Mouse (Mus musculus) kidney, embryonic 16.5 days (tissue): ENCODE data around the gene Ppa2. TPM values are rescaled to one million over a fixed set of nuclear protein-coding genes. Genes with fewer than 3 reads are reported as not detected.

ENCODE experiments used
- ATAC-seq: fragments of 200-750 bp; cut with Nextera tagmentation; 2 replicates; pipeline ENCODE4 v1.8.0; 2017; ENCODE audit warnings: moderate TSS enrichment; ENCODE audit not compliant: low FRiP score, low TSS enrichment
- H3K27ac ChIP-seq: fragments of 300-500 bp; sonication (generic); 2 replicates; pipeline ENCODE4 v1.5.1; 2014; ENCODE audit warnings: low read length
- H3K27me3 ChIP-seq: fragments of 300-500 bp; sonication (generic); 2 replicates; pipeline ENCODE4 v1.6.1; 2014; ENCODE audit warnings: low read length, control low read depth, mixed read lengths; ENCODE audit not compliant: insufficient read depth
- H3K36me3 ChIP-seq: fragments of 300-500 bp; sonication (generic); 2 replicates; pipeline ENCODE4 v1.6.1; 2014; ENCODE audit warnings: low read length, control low read depth, mixed read lengths; ENCODE audit not compliant: insufficient read depth
- H3K4me1 ChIP-seq: fragments of 300-500 bp; sonication (generic); 2 replicates; pipeline ENCODE4 v1.6.1; 2014; ENCODE audit warnings: low read length, control low read depth, mixed read lengths; ENCODE audit not compliant: insufficient read depth
- H3K4me2 ChIP-seq: fragments of 300-500 bp; sonication (generic); replicated peaks from 2 replicates; pipeline ENCODE4 v1.6.1; 2014; ENCODE audit warnings: low read depth, low read length
- H3K4me3 ChIP-seq: fragments of 300-500 bp; sonication (generic); 2 replicates; pipeline ENCODE4 v1.5.1; 2014; ENCODE audit warnings: mild to moderate bottlenecking, low read length
- H3K9ac ChIP-seq: fragments of 300-500 bp; sonication (generic); replicated peaks from 2 replicates; pipeline ENCODE4 v1.6.1; 2014; ENCODE audit warnings: low read length
- H3K9me3 ChIP-seq: fragments of 300-500 bp; sonication (generic); 2 replicates; pipeline ENCODE4 v1.6.1; 2016; ENCODE audit warnings: low read length, control low read depth
- WGBS: fragments of 180-500 bp; shearing (Covaris S2); extraction: QIAGEN DNeasy Blood & Tissue Kit; methylation state at CpG from one replicate; pipeline ENCODE4 v1.1.7; 2014; 5-methylcytosine and 5-hydroxymethylcytosine counted together
- polyA plus RNA-seq: library from polyadenylated mRNA; unstranded; fragments of >200 nt; fragmentation: Nextera tagmentation; extraction: Ambion mirVana; gene quantifications from 2 replicates; pipeline ENCODE4 v1.2.1, GENCODE M21; 2015

The Ppa2 gene
- polyA plus RNA-seq: 110 and 114 TPM in 2 replicates

DNA sequence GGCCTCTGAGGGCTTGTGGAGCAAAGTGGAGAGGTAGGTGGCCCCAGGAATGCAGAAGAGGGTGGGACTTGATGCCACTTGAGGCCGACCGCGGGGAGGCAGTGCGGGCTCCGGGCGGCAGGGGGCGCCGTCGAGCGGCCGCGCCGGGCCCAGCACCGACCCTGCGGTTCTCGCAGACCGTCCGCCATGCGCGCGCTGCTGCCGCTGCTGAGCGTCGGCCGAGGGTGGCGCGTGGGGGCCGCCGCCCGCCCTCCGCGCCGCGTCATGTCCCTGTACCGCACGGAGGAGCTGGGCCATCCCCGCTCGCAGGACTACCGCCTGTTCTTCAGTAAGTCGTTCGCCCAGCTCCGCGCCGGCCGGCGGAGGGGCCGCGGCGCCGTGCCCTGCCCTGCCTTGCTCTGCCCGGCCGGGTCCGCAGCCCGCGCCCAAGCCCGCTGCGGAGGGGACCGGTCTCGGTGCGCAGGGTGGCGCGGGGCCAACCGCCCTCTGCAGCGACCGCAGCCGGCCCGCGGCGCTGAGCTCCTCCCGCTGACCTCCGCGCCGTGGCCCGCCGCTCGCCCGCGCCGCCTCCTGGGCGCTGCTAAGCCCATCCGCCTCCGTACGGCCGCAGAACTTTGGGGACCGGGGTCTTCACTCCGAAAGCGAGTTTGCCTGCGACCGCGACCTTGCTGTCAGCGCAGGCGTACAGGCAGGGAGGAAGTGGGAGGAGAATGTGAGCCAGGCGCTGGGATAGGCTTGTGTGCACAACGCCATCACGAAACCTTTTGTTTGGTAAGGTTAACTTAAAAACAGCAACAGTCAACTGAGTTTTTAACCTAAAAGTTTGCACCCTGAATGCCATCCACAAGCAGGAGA is at the start of gene Ppa2:
Gene Ppa2, plus strand, starts transcription at position 157 of the 855 bp plus-strand sequence.
- peak within 1 kb of the TSS; percentile 66 for H3K4me2 ChIP-seq
- under 1% methylated on average over 77 of the region's 95 CpGs for WGBS
- H3K9ac ChIP-seq: peak within 1 kb of the TSS; percentile 96
- peaks cover 4% of the 10 kb centered on the region; the same call in 1 of the 2 replicates for H3K9me3 ChIP-seq
- no peaks in the 10 kb centered on the region for H3K27me3 ChIP-seq
- peak within 1 kb of the TSS; percentile 71 for H3K4me3 ChIP-seq
- peak; percentile 96 for ATAC-seq
- H3K36me3 ChIP-seq: 0 out of 2 replicates have a peak, but pooled peaks cover 3% of the 10 kb centered on the region
- peaks cover 7% of the 10 kb centered on the region; the same call in 1 of the 2 replicates for H3K4me1 ChIP-seq
- H3K27ac ChIP-seq: peak within 1 kb of the TSS; percentile 95

DNA sequence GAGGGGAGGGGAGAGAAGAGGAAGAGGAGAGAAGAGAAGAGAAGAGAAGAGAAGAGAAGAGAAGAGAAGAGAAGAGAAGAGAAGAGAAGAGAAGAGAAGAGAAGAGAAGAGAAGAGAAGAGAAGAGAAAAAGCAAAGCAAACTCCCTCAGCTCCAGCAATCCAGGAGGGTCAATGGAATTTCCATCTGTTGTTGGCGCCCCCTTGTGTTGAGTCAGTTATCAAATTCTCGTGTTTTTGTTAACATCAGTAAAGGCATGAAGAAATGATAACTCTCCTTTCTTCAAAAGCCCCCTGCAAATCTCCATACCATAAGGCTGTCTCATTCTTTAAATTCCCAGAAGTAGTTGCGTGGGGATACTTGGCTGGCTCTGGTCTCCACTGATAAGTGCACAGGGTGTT is 38.0 kb upstream of the Ppa2 start:
- 0 out of 2 replicates have a peak, but pooled peaks cover 6% of the 10 kb centered on the region for H3K9me3 ChIP-seq
- no peaks in the 10 kb centered on the region for H3K36me3 ChIP-seq
- no peak overlapping the region for H3K4me3 ChIP-seq
- 14% methylated on average over 3 of the region's 3 CpGs for WGBS
- no peak overlapping the region for H3K27ac ChIP-seq
- H3K27me3 ChIP-seq: no peaks in the 10 kb centered on the region
- H3K4me2 ChIP-seq: no peak overlapping the region
- no peaks in the 10 kb centered on the region for H3K4me1 ChIP-seq
- ATAC-seq: no peak
- no peak overlapping the region for H3K9ac ChIP-seq

DNA sequence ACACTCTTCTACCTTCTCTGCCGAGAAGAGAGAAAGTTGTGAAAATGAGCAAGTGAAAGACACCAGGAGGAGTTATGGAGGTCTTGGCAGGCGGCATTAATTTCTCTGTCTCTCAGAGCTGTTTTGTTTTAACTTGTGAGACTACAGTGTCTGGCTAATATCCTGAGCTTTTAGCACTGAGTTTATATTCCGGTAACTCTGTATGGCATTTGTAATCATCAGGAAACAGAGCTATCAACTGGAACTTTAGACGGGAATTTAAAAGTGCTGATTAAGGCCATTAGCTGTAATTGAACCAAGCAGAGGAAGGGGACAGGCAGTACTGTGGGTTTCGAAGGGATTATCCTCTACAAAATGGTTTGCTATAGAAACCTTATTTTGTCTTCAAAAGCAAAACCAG is 25.3 kb upstream of the Ppa2 start:
- WGBS: 38% methylated on average over 5 of the region's 5 CpGs
- H3K9ac ChIP-seq: no peak overlapping the region
- no peak overlapping the region for H3K4me2 ChIP-seq
- no peaks in the 10 kb centered on the region for H3K9me3 ChIP-seq
- H3K36me3 ChIP-seq: no peaks in the 10 kb centered on the region
- no peaks in the 10 kb centered on the region for H3K4me1 ChIP-seq
- H3K27ac ChIP-seq: no peak overlapping the region
- no peak overlapping the region for H3K4me3 ChIP-seq
- no peak for ATAC-seq
- H3K27me3 ChIP-seq: no peaks in the 10 kb centered on the region

DNA sequence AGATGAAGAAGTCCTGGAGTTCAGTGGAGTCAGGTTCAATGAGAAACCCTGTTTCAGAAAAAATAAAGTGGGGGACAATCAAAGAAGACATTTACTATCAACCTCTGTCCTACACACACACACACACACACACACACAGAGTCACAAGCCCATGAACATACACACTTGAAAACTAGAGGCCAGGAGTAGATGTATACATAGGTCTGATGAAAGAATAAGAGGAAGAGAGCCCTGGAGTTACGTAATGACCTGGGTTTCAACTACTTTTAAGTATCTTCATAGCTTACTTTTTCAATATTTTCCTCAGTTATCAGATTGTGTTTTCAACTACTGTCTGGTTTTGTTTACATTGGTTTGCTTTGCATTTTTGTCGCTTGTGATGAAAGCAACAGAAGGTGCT is 21.1 kb upstream of the Ppa2 start:
- ATAC-seq: no peak
- Histone ChIP-seq H3K9me3 (no peaks in the 10 kb centered on the region), H3K9ac (no peak overlapping the region), H3K4me2 (no peak overlapping the region), H3K36me3 (no peaks in the 10 kb centered on the region), H3K4me3 (no peak overlapping the region), H3K27me3 (no peaks in the 10 kb centered on the region), H3K27ac (no peak overlapping the region), H3K4me1 (no peaks in the 10 kb centered on the region)
- WGBS: 87% methylated on average over 2 of the region's 2 CpGs

DNA sequence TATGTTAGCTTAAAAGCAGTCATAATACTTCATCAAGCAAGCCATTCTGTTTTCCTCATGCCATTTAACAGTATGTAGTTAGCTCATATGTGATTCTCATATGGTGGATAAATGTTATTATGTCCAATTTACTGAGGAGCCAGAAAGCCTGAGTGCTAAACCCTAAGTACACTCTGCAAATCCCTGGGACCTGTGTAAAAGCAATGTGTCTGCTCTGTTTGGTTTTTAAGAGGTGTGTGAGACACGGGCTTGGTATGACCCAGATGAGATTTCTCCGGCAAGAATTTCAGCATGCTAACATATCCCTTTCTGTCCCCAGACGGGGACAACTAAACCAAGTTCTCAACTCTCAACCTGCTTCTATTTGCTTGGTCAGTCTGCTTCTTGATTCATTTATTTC is 5.6 kb upstream of the Ppa2 start:
- no peak overlapping the region for H3K4me3 ChIP-seq
- H3K9me3 ChIP-seq: peaks cover 9% of the 10 kb centered on the region
- H3K27me3 ChIP-seq: no peaks in the 10 kb centered on the region
- no peak overlapping the region for H3K4me2 ChIP-seq
- 0 out of 2 replicates have a peak, but pooled peaks cover 3% of the 10 kb centered on the region for H3K36me3 ChIP-seq
- no peaks in the 10 kb centered on the region for H3K4me1 ChIP-seq
- H3K9ac ChIP-seq: no peak overlapping the region
- no peak for ATAC-seq
- 97% methylated on average over 3 of the region's 3 CpGs for WGBS
- H3K27ac ChIP-seq: no peak overlapping the region

DNA sequence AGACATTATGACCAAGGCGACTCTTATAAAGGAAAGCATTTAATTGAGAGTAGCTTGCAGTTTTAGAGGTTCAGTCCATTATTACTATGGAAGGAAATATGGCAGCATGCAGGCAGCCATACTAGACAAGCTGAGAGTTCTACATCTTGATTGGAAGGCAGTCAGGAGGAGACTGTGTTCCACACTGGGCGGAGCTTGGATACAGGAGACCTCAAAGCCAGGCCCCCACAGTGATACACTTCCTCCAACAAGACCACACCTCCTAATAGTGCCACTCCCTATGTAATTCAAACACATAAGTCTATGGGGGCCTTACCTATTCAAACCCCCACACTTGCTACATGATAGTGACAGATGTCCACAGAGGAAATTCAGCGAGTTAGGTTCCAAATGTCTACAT is 1.5 kb upstream of the Ppa2 start:
- Histone ChIP-seq H3K4me2 (no peak overlapping the region), H3K36me3 (0 out of 2 replicates have a peak, but pooled peaks cover 3% of the 10 kb centered on the region), H3K9me3 (peaks cover 4% of the 10 kb centered on the region; the same call in 1 of the 2 replicates), H3K4me1 (peaks cover 7% of the 10 kb centered on the region; the same call in 1 of the 2 replicates), H3K27ac (no peak overlapping the region), H3K27me3 (no peaks in the 10 kb centered on the region), H3K9ac (no peak overlapping the region), H3K4me3 (no peak overlapping the region)
- WGBS: 97% methylated on average over 3 of the region's 3 CpGs
- ATAC-seq: no peak

DNA sequence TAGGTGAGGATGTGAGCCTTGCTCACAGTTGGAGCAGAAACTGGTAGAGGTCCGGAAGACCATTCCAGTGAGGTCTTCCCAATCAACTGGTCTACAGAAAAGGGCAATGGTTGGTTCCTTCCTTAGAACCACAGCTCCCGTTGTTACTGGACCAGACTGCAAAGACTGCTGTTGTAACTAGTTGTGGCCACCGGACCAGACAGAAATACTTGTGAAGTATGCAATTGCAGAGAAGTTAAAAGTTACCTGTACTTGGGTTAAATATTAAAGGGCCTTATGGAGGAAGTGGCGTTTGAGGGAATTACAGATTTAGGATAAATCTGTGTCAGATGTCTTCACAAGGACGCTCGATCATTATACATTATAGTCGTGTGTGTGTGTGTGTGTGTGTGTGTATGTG is 551 bp upstream of the Ppa2 start:
- Histone ChIP-seq H3K4me2 (peak overlapping the region; percentile 66; the same call in 1 of the 2 replicates), H3K9me3 (peaks cover 4% of the 10 kb centered on the region; the same call in 1 of the 2 replicates), H3K27ac (no peak overlapping the region), H3K27me3 (no peaks in the 10 kb centered on the region), H3K9ac (no peak overlapping the region), H3K36me3 (0 out of 2 replicates have a peak, but pooled peaks cover 3% of the 10 kb centered on the region), H3K4me3 (peak overlapping the region; percentile 71; the same call in 1 of the 2 replicates), H3K4me1 (peaks cover 7% of the 10 kb centered on the region; the same call in 1 of the 2 replicates)
- no peak for ATAC-seq
- 80% methylated on average over 7 of the region's 7 CpGs for WGBS

DNA sequence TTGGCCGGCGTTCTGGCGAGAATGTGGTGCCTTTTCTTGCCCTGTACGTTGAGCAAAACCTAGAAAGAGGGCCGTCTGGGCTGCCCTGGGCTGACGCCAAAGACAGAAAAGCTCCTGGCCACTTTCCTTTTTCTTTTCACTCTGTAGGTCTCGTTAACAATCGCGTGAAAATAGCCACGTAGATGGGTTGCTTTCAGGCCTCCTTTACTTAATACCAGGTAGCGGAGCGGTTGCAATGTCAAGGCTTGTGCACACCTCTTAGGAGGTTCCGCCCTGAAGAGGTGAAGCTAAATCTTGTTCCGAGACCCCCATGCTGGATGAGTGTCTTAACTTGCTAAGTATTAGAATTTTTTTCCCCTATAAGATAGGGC is 884 bp downstream of the Ppa2 start:
- H3K9me3 ChIP-seq: peaks cover 4% of the 10 kb centered on the region; the same call in 1 of the 2 replicates
- H3K36me3 ChIP-seq: 0 out of 2 replicates have a peak, but pooled peaks cover 3% of the 10 kb centered on the region
- 18% methylated on average over 14 of the region's 14 CpGs for WGBS
- peak overlapping the region; percentile 66 for H3K4me2 ChIP-seq
- H3K4me3 ChIP-seq: peak overlapping the region; percentile 71
- H3K27ac ChIP-seq: peak overlapping the region; percentile 95
- H3K4me1 ChIP-seq: peaks cover 7% of the 10 kb centered on the region; the same call in 1 of the 2 replicates
- ATAC-seq: 0 out of 2 replicates have a peak, but pooled peaks have one; percentile 1
- peak overlapping the region; percentile 96 for H3K9ac ChIP-seq
- no peaks in the 10 kb centered on the region for H3K27me3 ChIP-seq

DNA sequence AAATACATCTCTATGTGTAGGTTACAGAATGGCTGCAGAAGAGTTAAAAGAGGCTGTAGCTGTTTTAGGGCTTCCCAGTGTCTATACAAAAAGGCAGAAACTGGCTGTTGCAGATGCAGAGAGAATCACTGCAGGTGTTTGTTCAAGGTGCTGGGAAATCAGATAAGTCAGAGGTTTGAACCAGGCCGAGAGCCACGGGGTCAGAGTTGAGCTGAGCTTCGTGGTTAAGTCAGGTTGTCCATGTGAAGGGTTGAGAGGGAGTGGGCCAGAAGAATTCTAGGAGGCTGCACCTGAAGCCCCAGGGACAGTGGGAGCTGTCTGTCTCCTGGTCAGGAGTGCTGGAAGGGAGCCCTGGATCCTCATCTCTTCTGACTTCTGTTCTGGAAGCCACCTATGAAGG is 2.4 kb downstream of the Ppa2 start:
- no peak overlapping the region for H3K27ac ChIP-seq
- no peak overlapping the region for H3K4me3 ChIP-seq
- WGBS: 85% methylated on average over 3 of the region's 3 CpGs
- no peak overlapping the region for H3K9ac ChIP-seq
- peaks cover 7% of the 10 kb centered on the region; the same call in 1 of the 2 replicates for H3K4me1 ChIP-seq
- H3K36me3 ChIP-seq: 0 out of 2 replicates have a peak, but pooled peaks cover 3% of the 10 kb centered on the region
- H3K27me3 ChIP-seq: no peaks in the 10 kb centered on the region
- H3K4me2 ChIP-seq: no peak overlapping the region
- H3K9me3 ChIP-seq: peaks cover 4% of the 10 kb centered on the region; the same call in 1 of the 2 replicates
- ATAC-seq: no peak
